Mouse (Mus musculus) small intestine, adult 2 months (tissue): ENCODE measurements around the gene Cdh13. TPM values are rescaled to one million over a fixed set of nuclear protein-coding genes. Genes with fewer than 3 reads are reported as not detected.

Source experiments
- H3K27ac ChIP-seq: fragments of 200-500 bp; 2 replicates; pipeline ENCODE4 v1.5.1; 2012; ENCODE audit warnings: low read depth, low read length, control low read depth, inconsistent platforms; ENCODE audit not compliant: insufficient read depth
- H3K27me3 ChIP-seq: fragments of 200-500 bp; 2 replicates; pipeline ENCODE4 v1.6.1; 2012; ENCODE audit warnings: mild to moderate bottlenecking, moderate library complexity, low read length, inconsistent platforms; ENCODE audit not compliant: control insufficient read depth, insufficient read depth
- H3K36me3 ChIP-seq: fragments of 200-500 bp; 2 replicates; pipeline ENCODE4 v1.6.1; 2012; ENCODE audit warnings: mild to moderate bottlenecking, low read length, control low read depth, inconsistent platforms; ENCODE audit not compliant: control insufficient read depth, insufficient read depth
- H3K4me1 ChIP-seq: fragments of 200-500 bp; 2 replicates; pipeline ENCODE4 v1.6.1; 2012; ENCODE audit warnings: low read length, inconsistent platforms, mixed read lengths; ENCODE audit not compliant: control insufficient read depth, insufficient read depth, insufficient read length
- H3K4me3 ChIP-seq: fragments of 200-500 bp; 2 replicates; pipeline ENCODE4 v1.5.1; 2012; ENCODE audit warnings: low read depth, mild to moderate bottlenecking, control low read depth, inconsistent platforms, low read length, moderate library complexity
- CTCF ChIP-seq: fragments of 200-500 bp; IDR thresholded peaks from 2 replicates; pipeline ENCODE4 v1.5.1; 2012; ENCODE audit warnings: low read depth, mild to moderate bottlenecking, control low read depth, inconsistent platforms, low read length, moderate library complexity, mixed read lengths; ENCODE audit not compliant: insufficient replicate concordance, insufficient read length; ENCODE audit errors: extremely low read depth
- POLR2A ChIP-seq: fragments of 200-500 bp; IDR thresholded peaks from 2 replicates; pipeline ENCODE4 v1.6.1; 2012; ENCODE audit warnings: low read depth, mild to moderate bottlenecking, control low read depth, inconsistent platforms, low read length, moderate library complexity
- WGBS: fragments of 180-500 bp; shearing (Covaris S2); methylation state at CpG from one replicate; pipeline ENCODE4 v1.1.7; 2018; 5-methylcytosine and 5-hydroxymethylcytosine counted together
- polyA plus RNA-seq: library from polyadenylated mRNA; depleted of rRNA; stranded (reverse); fragments of >200 nt; gene quantifications from 2 replicates; pipeline ENCODE4 v1.2.3, GENCODE M21; 2012

Gene Cdh13
- polyA plus RNA-seq, 1 experiment, result 4.6 TPM

GRCm38 (mm10) chr8:118902402-118902801 lies 618.9 kb downstream of the Cdh13 start:
- no peak overlapping the region for H3K4me3 ChIP-seq
- no peaks in the 10 kb centered on the region for H3K4me1 ChIP-seq
- 85% methylated on average over 11 of the region's 11 CpGs for WGBS
- no peak for TF ChIP-seq POLR2A
- TF ChIP-seq CTCF, result no peak
- H3K27ac ChIP-seq, result no peak overlapping the region
- no peaks in the 10 kb centered on the region for H3K27me3 ChIP-seq
- no peaks in the 10 kb centered on the region for H3K36me3 ChIP-seq

GRCm38 (mm10) chr8:118916513-118916912 lies 633.0 kb downstream of the Cdh13 start:
- TF ChIP-seq POLR2A, result no peak
- no peak for TF ChIP-seq CTCF

DNA sequence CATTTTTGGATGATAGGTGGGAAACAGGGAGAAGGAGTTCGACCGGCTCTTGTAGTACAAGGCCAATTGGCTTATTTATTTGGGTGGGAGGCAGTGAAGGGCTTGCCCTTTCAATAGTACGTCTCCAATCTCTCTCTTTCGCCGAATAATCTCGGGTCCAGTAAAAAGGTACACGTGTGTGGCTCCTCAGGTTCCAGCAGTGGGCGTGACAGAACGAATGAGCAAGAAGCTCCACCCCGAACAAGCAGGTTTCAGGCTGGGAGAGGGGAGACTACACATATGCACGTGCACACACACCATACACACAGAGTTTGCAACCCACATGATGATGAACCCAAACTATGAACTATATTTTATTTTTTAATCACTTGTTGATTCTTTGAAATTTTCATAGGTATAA lies 653.9 kb downstream of the Cdh13 start:
- H3K4me3 ChIP-seq, result no peak overlapping the region
- H3K36me3 ChIP-seq, result no peaks in the 10 kb centered on the region
- TF ChIP-seq CTCF (no peak), POLR2A (no peak)
- H3K4me1 ChIP-seq, result no peaks in the 10 kb centered on the region
- 33% methylated on average over 11 of the region's 11 CpGs for WGBS
- H3K27me3 ChIP-seq, result no peaks in the 10 kb centered on the region
- H3K27ac ChIP-seq, result no peak overlapping the region

More at GRCm38 (mm10) chr8:118916513-118916912, 633.0 kb downstream of the Cdh13 start:
- Histone ChIP-seq H3K4me3 (no peak overlapping the region), H3K36me3 (no peaks in the 10 kb centered on the region), H3K27me3 (no peaks in the 10 kb centered on the region), H3K27ac (no peak overlapping the region), H3K4me1 (no peaks in the 10 kb centered on the region)
- WGBS, result 89% methylated on average over 3 of the region's 3 CpGs

DNA sequence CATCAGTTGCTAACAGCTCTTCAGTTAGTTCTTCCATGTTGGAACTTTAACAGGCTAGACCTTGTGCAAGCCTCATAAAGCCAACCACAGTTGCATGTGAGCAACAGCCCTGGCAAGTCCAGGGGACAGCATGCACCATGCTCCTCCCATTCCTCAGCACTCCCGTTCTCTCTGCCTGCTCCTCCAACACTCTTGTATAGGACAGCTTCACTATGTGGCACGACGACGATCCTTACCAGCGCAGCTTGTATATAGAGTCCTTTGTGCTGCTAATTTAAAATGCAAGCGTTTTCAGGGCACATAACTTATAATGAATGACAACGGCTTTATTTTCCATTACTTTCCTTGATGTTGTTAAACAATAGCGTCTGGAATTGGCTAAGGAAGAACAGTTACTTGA lies 654.5 kb downstream of the Cdh13 start:
- no peak overlapping the region for H3K27ac ChIP-seq
- H3K4me1 ChIP-seq, result no peaks in the 10 kb centered on the region
- 63% methylated on average over 8 of the region's 8 CpGs for WGBS
- H3K27me3 ChIP-seq, result no peaks in the 10 kb centered on the region
- no peak for TF ChIP-seq POLR2A
- no peak overlapping the region for H3K4me3 ChIP-seq
- no peaks in the 10 kb centered on the region for H3K36me3 ChIP-seq

GRCm38 (mm10) chr8:118951766-118952741 lies 668.5 kb downstream of the Cdh13 start:
- no peak overlapping the region for H3K4me3 ChIP-seq
- no peak for TF ChIP-seq CTCF
- TF ChIP-seq POLR2A, result no peak
- 64% methylated on average over 20 of the region's 20 CpGs for WGBS
- no peaks in the 10 kb centered on the region for H3K27me3 ChIP-seq
- H3K27ac ChIP-seq, result no peak overlapping the region
- H3K4me1 ChIP-seq, result no peaks in the 10 kb centered on the region
- H3K36me3 ChIP-seq, result no peaks in the 10 kb centered on the region

DNA sequence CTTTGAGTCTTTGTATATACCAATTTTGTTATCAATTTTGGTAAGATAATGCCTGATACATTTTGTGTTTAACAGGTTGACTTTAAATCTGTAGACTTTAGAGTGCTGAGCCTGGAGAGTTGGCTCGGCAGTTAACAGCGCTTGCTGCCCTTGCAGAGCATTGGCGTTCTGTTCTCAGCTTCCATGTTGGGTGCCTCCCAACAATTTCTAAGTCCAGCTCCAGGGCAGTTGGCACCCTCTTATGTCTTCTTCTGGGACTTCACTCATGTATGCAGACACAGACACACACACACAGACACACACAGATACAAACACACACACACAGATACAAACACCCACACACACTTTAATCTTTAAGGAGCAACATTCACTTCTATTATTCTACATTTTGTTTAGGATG lies 672.6 kb downstream of the Cdh13 start:
- 89% methylated on average over 3 of the region's 3 CpGs for WGBS
- Histone ChIP-seq H3K27me3 (no peaks in the 10 kb centered on the region), H3K36me3 (no peaks in the 10 kb centered on the region), H3K4me1 (no peaks in the 10 kb centered on the region), H3K4me3 (no peak overlapping the region), H3K27ac (no peak overlapping the region)
- no peak for TF ChIP-seq POLR2A
- no peak for TF ChIP-seq CTCF

DNA sequence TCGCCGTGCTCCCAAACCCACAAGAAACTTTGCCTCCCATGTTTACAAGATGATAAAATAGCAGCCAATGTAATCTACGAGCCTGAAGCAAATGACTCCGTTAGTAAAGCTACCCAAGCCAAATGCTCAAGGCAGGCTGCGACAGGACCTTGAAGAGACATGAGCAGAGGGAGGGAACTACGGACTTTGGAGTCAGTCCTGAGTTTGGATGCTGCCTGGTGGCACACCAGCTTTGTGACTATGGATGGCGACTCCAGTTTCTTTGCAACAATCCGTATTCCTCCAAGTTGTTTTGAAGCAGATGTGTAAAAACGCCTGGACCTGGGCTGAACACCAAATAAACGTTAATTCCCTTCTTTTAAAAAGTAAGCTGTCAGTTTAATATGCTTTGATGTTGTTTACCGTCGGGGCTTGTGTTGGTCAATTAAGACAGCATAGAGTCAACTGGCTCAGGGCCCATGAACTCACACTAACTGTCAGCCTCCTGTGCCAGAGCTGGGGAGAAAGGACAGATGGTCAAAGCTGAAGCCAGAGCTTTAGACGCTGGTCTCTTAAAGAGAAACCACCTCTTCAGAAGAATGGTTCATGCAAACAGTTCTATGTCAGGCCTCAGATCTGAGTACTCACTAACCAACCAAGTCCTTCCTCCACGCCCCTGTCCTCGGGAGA lies 678.5 kb downstream of the Cdh13 start:
- no peaks in the 10 kb centered on the region for H3K27me3 ChIP-seq
- no peaks in the 10 kb centered on the region for H3K36me3 ChIP-seq
- H3K4me3 ChIP-seq, result no peak overlapping the region
- TF ChIP-seq CTCF (no peak), POLR2A (no peak)
- no peaks in the 10 kb centered on the region for H3K4me1 ChIP-seq
- no peak overlapping the region for H3K27ac ChIP-seq
- 66% methylated on average over 15 of the region's 15 CpGs for WGBS
